In genomic region chr19:27392431-27392830, GRCm38 (mm10) we compare ENCODE assay signal across 22 mouse cellular contexts.
"Had no signal": no experiment of that assay in that cellular context is flagged by ENCODE, and none has a peak within 500 bp of the region (broad histone marks: within the 10 kb centered on the region; RNA-seq: fewer than 3 reads in every experiment).

No protein-coding gene starts in this region.

- H3K4me1 ChIP-seq: hindbrain, embryonic 13.5 days; hindbrain, embryonic 15.5 days; kidney, embryonic 15.5 days; limb, embryonic 13.5 days; limb, embryonic 15.5 days; liver, embryonic 13.5 days had no signal

- H3K9ac ChIP-seq: heart, embryonic 13.5 days; heart, embryonic 15.5 days; hindbrain, embryonic 13.5 days; hindbrain, embryonic 15.5 days; kidney, embryonic 15.5 days; limb, embryonic 13.5 days; limb, embryonic 15.5 days; liver, embryonic 13.5 days had no signal

- H3K27me3 ChIP-seq: heart, embryonic 13.5 days; heart, embryonic 15.5 days; hindbrain, embryonic 13.5 days; hindbrain, embryonic 15.5 days; kidney, embryonic 15.5 days; limb, embryonic 13.5 days; limb, embryonic 15.5 days; liver, embryonic 13.5 days had no signal

- H3K9me3 ChIP-seq: heart, embryonic 13.5 days; heart, embryonic 15.5 days; hindbrain, embryonic 13.5 days; hindbrain, embryonic 15.5 days; kidney, embryonic 15.5 days; limb, embryonic 13.5 days; limb, embryonic 15.5 days; liver, embryonic 13.5 days had no signal

- H3K4me3 ChIP-seq: heart, adult 2 months; heart, embryonic 13.5 days; heart, embryonic 15.5 days; hindbrain, embryonic 13.5 days; hindbrain, embryonic 15.5 days; kidney, embryonic 15.5 days; limb, embryonic 13.5 days; limb, embryonic 15.5 days; liver, embryonic 13.5 days had no signal

- H3K4me2 ChIP-seq: heart, embryonic 11.5 days; heart, embryonic 13.5 days; heart, embryonic 15.5 days; hindbrain, embryonic 13.5 days; hindbrain, embryonic 15.5 days; kidney, embryonic 15.5 days; limb, embryonic 13.5 days; limb, embryonic 15.5 days; liver, embryonic 13.5 days had no signal

- H3K27ac ChIP-seq: heart, adult 2 months; heart, embryonic 13.5 days; heart, embryonic 15.5 days; hindbrain, embryonic 13.5 days; hindbrain, embryonic 15.5 days; hindbrain, postnatal 0 days; kidney, embryonic 15.5 days; kidney, postnatal 0 days; limb, embryonic 13.5 days; limb, embryonic 15.5 days; liver, embryonic 13.5 days had no signal

- DNase-seq: gastrocnemius, postnatal 14 days; gastrocnemius, postnatal 36 days; heart, adult 2 months; heart, postnatal 14 days; heart, postnatal 36 days; kidney, adult 11 months; kidney, postnatal 36 days; layer of hippocampus, adult 9-11 months; layer of hippocampus, postnatal 36 days; left cerebral cortex, postnatal 4 days; liver, embryonic 13.5 days had no signal

- ATAC-seq: hindbrain, postnatal 0 days; intestine, embryonic 16.5 days had no signal
